25 mouse cellular contexts compared by ENCODE assay signal in genomic region chr11:83239811-83240210, GRCm38 (mm10). TPM values are rescaled to one million over a fixed set of nuclear protein-coding genes. Genes with fewer than 3 reads are reported as not detected.
DNase-seq lines count a peak whose midpoint lies in the region; ATAC-seq and TF ChIP-seq lines count a peak whose summit lies in the region.
"Had no signal": no experiment of that assay in that cellular context is flagged by ENCODE, and none has a peak within 500 bp of the region (broad histone marks: within the 10 kb centered on the region; RNA-seq: fewer than 3 reads in every experiment).

No protein-coding gene starts in this region.

- no peak for ATAC-seq in forebrain, embryonic 14.5 days
- ATAC-seq in forebrain, embryonic 13.5 days = no peak
- ATAC-seq in hindbrain, embryonic 12.5 days (ENCODE audit: low FRiP score) = no peak
- ATAC-seq: forebrain, embryonic 16.5 days; intestine, embryonic 16.5 days; Patski had no signal

- no peak for TF ChIP-seq POLR2A in brain, embryonic 14.5 days (IDR thresholded peaks at IDR 0.05; ENCODE audit: borderline replicate concordance, extremely low read depth, insufficient read depth, insufficient read length, poor library complexity, severe bottlenecking)

- TF ChIP-seq CTCF in brain, embryonic 14.5 days (IDR thresholded peaks at IDR 0.05; ENCODE audit: borderline replicate concordance, extremely low read depth, insufficient read depth, insufficient read length) = no peak

- no peak overlapping the region for H3K27ac ChIP-seq in forebrain, embryonic 14.5 days (ENCODE audit: low read depth, low read length)
- H3K27ac ChIP-seq in forebrain, embryonic 13.5 days = no peak overlapping the region
- no peak overlapping the region; the same call in 1 of the 2 replicates for H3K27ac ChIP-seq in ES-E14 (ENCODE audit: insufficient read depth, low read depth, low read length, poor library complexity, severe bottlenecking)
- no peak overlapping the region for H3K27ac ChIP-seq in hindbrain, embryonic 12.5 days
- H3K27ac ChIP-seq: embryonic facial prominence, embryonic 15.5 days; forebrain, embryonic 10.5 days; heart, adult 2 months; hindbrain, embryonic 10.5 days; hindbrain, embryonic 15.5 days had no signal

- no peaks in the 10 kb centered on the region for H3K27me3 ChIP-seq in forebrain, embryonic 14.5 days (replicated peaks; ENCODE audit: control insufficient read depth, insufficient read depth, low read length)
- H3K27me3 ChIP-seq in forebrain, embryonic 13.5 days = no peaks in the 10 kb centered on the region
- H3K27me3 ChIP-seq in hindbrain, embryonic 12.5 days = no peaks in the 10 kb centered on the region
- H3K27me3 ChIP-seq: embryonic facial prominence, embryonic 15.5 days; heart, embryonic 12.5 days; hindbrain, embryonic 15.5 days had no signal

- no peak overlapping the region for H3K4me3 ChIP-seq in forebrain, embryonic 14.5 days (ENCODE audit: low read depth, low read length)
- no peak overlapping the region for H3K4me3 ChIP-seq in forebrain, embryonic 13.5 days
- no peak overlapping the region for H3K4me3 ChIP-seq in ES-E14 (ENCODE audit: insufficient read depth in 1 of 2, low read depth in 1 of 2, low read length in 2 of 2, poor library complexity in 1 of 2, severe bottlenecking in 1 of 2)
- no peak overlapping the region for H3K4me3 ChIP-seq in hindbrain, embryonic 12.5 days
- H3K4me3 ChIP-seq: embryonic facial prominence, embryonic 15.5 days; erythroblast, embryonic 14.5 days; forebrain, embryonic 10.5 days; heart, adult 2 months; heart, embryonic 12.5 days; hindbrain, embryonic 10.5 days; hindbrain, embryonic 15.5 days had no signal

- in situ Hi-C loops in ES-E14 (cut with MboI; ENCODE audit: low sequenced_read_pairs in 2 of 2, unreplicated experiment in 2 of 2) = no loop called here

- WGBS in forebrain, embryonic 14.5 days = 22% methylated on average over 2 of the region's 2 CpGs
- WGBS in forebrain, embryonic 13.5 days = 21% methylated on average over 2 of the region's 2 CpGs
- WGBS in hindbrain, embryonic 12.5 days = 26% methylated on average over 2 of the region's 2 CpGs

- DNase-seq in forebrain, embryonic 14.5 days (ENCODE audit: low spot score) = peak; percentile 1
- DNase-seq in ES-E14 (ENCODE audit: low read depth, low spot score) = peak; percentile 75
- peak; percentile 8 for DNase-seq in brain, embryonic 14.5 days (ENCODE audit: low read depth)
- DNase-seq in heart, adult 9 months (ENCODE audit: low spot score in 2 of 2) = no peak
- no peak for DNase-seq in spleen, postnatal 10 days (ENCODE audit: low spot score in 2 of 2)
- DNase-seq: adrenal gland, postnatal 10 days; cerebellum, adult 18-20 months; cerebellum, adult 9-11 months; cerebellum, postnatal 36 days; gastrocnemius, postnatal 14 days; heart, adult 2 months had no signal

- H3K36me3 ChIP-seq in forebrain, embryonic 14.5 days (ENCODE audit: control insufficient read depth, insufficient read depth, low read length) = no peaks in the 10 kb centered on the region
- no peaks in the 10 kb centered on the region for H3K36me3 ChIP-seq in forebrain, embryonic 13.5 days (ENCODE audit: poor library complexity, severe bottlenecking)
- no peaks in the 10 kb centered on the region for H3K36me3 ChIP-seq in ES-E14 (ENCODE audit: control insufficient read depth, insufficient read depth, low read length, poor library complexity, severe bottlenecking)
- no peaks in the 10 kb centered on the region for H3K36me3 ChIP-seq in hindbrain, embryonic 12.5 days
- H3K36me3 ChIP-seq: embryonic facial prominence, embryonic 15.5 days; forebrain, embryonic 10.5 days; heart, embryonic 12.5 days; hindbrain, embryonic 10.5 days; hindbrain, embryonic 15.5 days had no signal

- H3K4me2 ChIP-seq in forebrain, embryonic 14.5 days (ENCODE audit: low read length) = no peak overlapping the region
- no peak overlapping the region for H3K4me2 ChIP-seq in forebrain, embryonic 13.5 days
- no peak overlapping the region for H3K4me2 ChIP-seq in hindbrain, embryonic 12.5 days (replicated peaks)
- H3K4me2 ChIP-seq: embryonic facial prominence, embryonic 15.5 days; heart, embryonic 12.5 days; hindbrain, embryonic 15.5 days had no signal

- H3K9ac ChIP-seq in forebrain, embryonic 14.5 days (ENCODE audit: low read length) = no peak overlapping the region
- no peak overlapping the region for H3K9ac ChIP-seq in forebrain, embryonic 13.5 days
- H3K9ac ChIP-seq in ES-E14 (ENCODE audit: insufficient read depth, low read depth, low read length, poor library complexity, severe bottlenecking) = no peak overlapping the region
- H3K9ac ChIP-seq in hindbrain, embryonic 12.5 days = no peak overlapping the region
- H3K9ac ChIP-seq: embryonic facial prominence, embryonic 15.5 days; heart, embryonic 12.5 days; hindbrain, embryonic 15.5 days had no signal

- H3K9me3 ChIP-seq in forebrain, embryonic 14.5 days (replicated peaks; ENCODE audit: control insufficient read depth, low read length) = no peaks in the 10 kb centered on the region
- no peaks in the 10 kb centered on the region for H3K9me3 ChIP-seq in forebrain, embryonic 13.5 days (replicated peaks)
- no peaks in the 10 kb centered on the region for H3K9me3 ChIP-seq in ES-E14 (ENCODE audit: control insufficient read depth, insufficient read depth, low read depth, low read length)
- H3K9me3 ChIP-seq in hindbrain, embryonic 12.5 days (replicated peaks) = no peaks in the 10 kb centered on the region
- H3K9me3 ChIP-seq: embryonic facial prominence, embryonic 15.5 days; forebrain, embryonic 10.5 days; heart, embryonic 12.5 days; hindbrain, embryonic 10.5 days; hindbrain, embryonic 15.5 days had no signal

- H3K4me1 ChIP-seq in forebrain, embryonic 14.5 days (ENCODE audit: control insufficient read depth, insufficient read depth, low read length) = no peaks in the 10 kb centered on the region
- H3K4me1 ChIP-seq in forebrain, embryonic 13.5 days = no peaks in the 10 kb centered on the region
- H3K4me1 ChIP-seq in ES-E14 (ENCODE audit: control insufficient read depth in 2 of 2, insufficient read depth in 2 of 2, low read length in 2 of 2, poor library complexity in 1 of 2) = peaks cover 0 to 6% of the 10 kb centered on the region in 2 experiments; a peak in 1 of 4 replicates
- H3K4me1 ChIP-seq in hindbrain, embryonic 12.5 days = no peaks in the 10 kb centered on the region
- H3K4me1 ChIP-seq: embryonic facial prominence, embryonic 15.5 days; heart, embryonic 12.5 days; hindbrain, embryonic 10.5 days; hindbrain, embryonic 15.5 days had no signal

TF ChIP-seq in ES-E14, 5 proteins besides CTCF, POLR2A, EP300 and RAD21:
- TF ChIP-seq HCFC1 (IDR thresholded peaks at IDR 0.05; ENCODE audit: borderline replicate concordance, insufficient read depth, low read length) (no peak), ZNF384 (IDR thresholded peaks at IDR 0.05; ENCODE audit: low read depth, low read length) (no peak), MAFK (IDR thresholded peaks at IDR 0.05; ENCODE audit: insufficient read depth, low read depth, low read length) (no peak), ZC3H11A (IDR thresholded peaks at IDR 0.05; ENCODE audit: borderline replicate concordance, low read depth, low read length) (no peak), CHD2 (IDR thresholded peaks at IDR 0.05; ENCODE audit: low read depth, low read length) (no peak)

RNA-seq across cellular contexts. Expression of gene Slfn14, which starts 46.7 kb away (rescaled TPM):
- polyA plus RNA-seq in forebrain, embryonic 14.5 days (2014; fragmentation: Nextera tagmentation; extraction: Ambion mirVana) = not detected in 2 replicates
- polyA plus RNA-seq in forebrain, embryonic 13.5 days (2015; fragmentation: Nextera tagmentation; extraction: Ambion mirVana) = 0.04 and 0.14 TPM in 2 replicates
- total RNA-seq in ES-E14 (2012; rRNA removed) = not detected in 2 replicates
- polyA plus RNA-seq in brain, embryonic 14.5 days (2012; rRNA removed) = 0.05 and 0.09 TPM in 2 replicates
- 0.87 and 1.1 TPM in 2 replicates for polyA plus RNA-seq in hindbrain, embryonic 12.5 days (2016; fragmentation: Nextera tagmentation; extraction: Ambion mirVana)
- total RNA-seq: gastrocnemius, adult 18-20 months; gastrocnemius, postnatal 14 days had no signal
- polyA plus RNA-seq: C2C12; forebrain, embryonic 16.5 days; gonadal fat pad, adult 2 months; heart, adult 2 months; Patski had no signal

RNA-seq across cellular contexts. Expression of gene Slfn3, which starts 48.7 kb away (rescaled TPM):
- 0.25 and 0.28 TPM in 2 replicates for polyA plus RNA-seq in forebrain, embryonic 14.5 days (2014; fragmentation: Nextera tagmentation; extraction: Ambion mirVana)
- 0.13 and 0.26 TPM in 2 replicates for polyA plus RNA-seq in forebrain, embryonic 13.5 days (2015; fragmentation: Nextera tagmentation; extraction: Ambion mirVana)
- 2.4 and 3.3 TPM in 2 replicates for total RNA-seq in ES-E14 (2012; rRNA removed)
- polyA plus RNA-seq in brain, embryonic 14.5 days (2012; rRNA removed) = 0.14 and 0.25 TPM in 2 replicates
- 0.66 and 0.68 TPM in 2 replicates for polyA plus RNA-seq in hindbrain, embryonic 12.5 days (2016; fragmentation: Nextera tagmentation; extraction: Ambion mirVana)
- polyA plus RNA-seq: erythroblast, embryonic 14.5 days; Patski had no signal

RNA-seq across cellular contexts. Expression of gene Ap2b1, which starts 59.0 kb away (rescaled TPM):
- 107 and 139 TPM in 2 replicates for polyA plus RNA-seq in forebrain, embryonic 14.5 days (2014; fragmentation: Nextera tagmentation; extraction: Ambion mirVana)
- 82.2 and 85.4 TPM in 2 replicates for polyA plus RNA-seq in forebrain, embryonic 13.5 days (2015; fragmentation: Nextera tagmentation; extraction: Ambion mirVana)
- 49.0 and 58.5 TPM in 2 replicates for total RNA-seq in ES-E14 (2012; rRNA removed)
- polyA plus RNA-seq in brain, embryonic 14.5 days (2012; rRNA removed) = 83.2 and 149 TPM in 2 replicates
- polyA plus RNA-seq in hindbrain, embryonic 12.5 days (2016; fragmentation: Nextera tagmentation; extraction: Ambion mirVana) = 113 and 128 TPM in 2 replicates

Comparison
In these comparisons a context has a peak if more than half of its experiments do, and no peak if none do; other contexts are left out.
1. DNase-seq: peak in forebrain, embryonic 14.5 days (single experiment), ES-E14 (single experiment) and brain, embryonic 14.5 days (single experiment); none in heart, adult 9 months (0 of 2) and spleen, postnatal 10 days (0 of 2).